Mouse (Mus musculus) olfactory bulb, adult 2 months (tissue): Measurements from ENCODE around the gene Dda1.

Source experiments
- CTCF ChIP-seq: fragments of 200-500 bp; IDR thresholded peaks from 2 replicates; pipeline ENCODE4 v1.5.1; 2012; ENCODE audit warnings: low read depth, mild to moderate bottlenecking, low read length, moderate library complexity; ENCODE audit not compliant: insufficient read depth
- POLR2A ChIP-seq: fragments of 200-500 bp; IDR thresholded peaks from 2 replicates; pipeline ENCODE4 v1.6.1; 2012; ENCODE audit warnings: mild to moderate bottlenecking, low read depth, low read length, moderate library complexity; ENCODE audit not compliant: insufficient read depth

DNA sequence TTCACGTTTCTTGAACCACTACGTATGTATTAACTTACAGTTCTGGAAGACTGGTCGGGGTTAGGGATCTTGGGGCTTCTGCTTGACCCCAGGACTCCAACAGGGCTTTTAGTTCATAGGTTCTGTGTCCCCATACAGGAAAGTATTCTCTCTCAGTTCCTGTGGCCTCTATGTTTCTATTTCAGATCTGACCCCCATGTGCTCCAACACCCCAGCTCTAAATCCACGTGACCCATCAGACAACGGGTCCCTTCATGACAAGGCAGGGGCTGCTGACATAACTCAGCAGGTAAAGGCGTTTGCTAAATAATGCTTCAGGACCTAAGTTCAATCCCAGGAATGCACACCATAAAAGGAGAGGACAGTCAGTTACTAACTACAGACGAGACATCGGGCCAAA lies 3.3 kb upstream of the Dda1 start:
- no peak for TF ChIP-seq CTCF
- no peak for TF ChIP-seq POLR2A
